Mouse (Mus musculus) hematopoietic stem cell, adult 5-6 weeks (primary cell): ENCODE results near the gene Tmem209. TPM values are rescaled to one million over a fixed set of nuclear protein-coding genes. Genes with fewer than 3 reads are reported as not detected.

Experiments
- ATAC-seq, 2 experiments: fragments of 125-278 bp in 1 of 2; replicated peaks in 1 of 2; 2 replicates each; pipeline ENCODE4 v1.8.0; 2016 to 2017; ENCODE audit warnings: inconsistent platforms in 2 of 2, mild to moderate bottlenecking in 2 of 2, moderate number of reproducible peaks in 2 of 2, low read depth in 1 of 2, moderate TSS enrichment in 1 of 2; ENCODE audit not compliant: low FRiP score in 2 of 2, poor library complexity in 2 of 2, severe bottlenecking in 2 of 2, insufficient read depth in 1 of 2, low TSS enrichment in 1 of 2
- total RNA-seq: library from RNA; stranded (forward); fragments of 172-1452, 232-1000 nt; gene quantifications from 2 replicates; pipeline ENCODE4 v1.2.3, GENCODE M21; 2017

The Tmem209 gene
- total RNA-seq, 1 experiment from 2014 or later: 56.3 TPM

GRCm38 (mm10) chr6:30542277-30542676 lies 32.7 kb upstream of the Tmem209 start:
- ATAC-seq: no peak

- ATAC-seq: no peak
Measured at GRCm38 (mm10) chr6:30541009-30541799, 31.6 kb upstream of the Tmem209 start, which contains the start of gene Cpa2. TSS of gene Cpa2 (plus strand) at chr6:30541582.

GRCm38 (mm10) chr6:30538800-30539199 lies 29.2 kb upstream of the Tmem209 start:
- ATAC-seq: no peak

GRCm38 (mm10) chr6:30538240-30538639 lies 28.7 kb upstream of the Tmem209 start:
- ATAC-seq: no peak

GRCm38 (mm10) chr6:30535340-30535739 lies 25.8 kb upstream of the Tmem209 start:
- peak in 1 of 2 experiments; percentile 53; a peak in 1 of 4 replicates for ATAC-seq

- ATAC-seq: no peak
Measured at GRCm38 (mm10) chr6:30528800-30529199, 19.2 kb upstream of the Tmem209 start.

GRCm38 (mm10) chr6:30526586-30527515 lies 17.3 kb upstream of the Tmem209 start:
- ATAC-seq: 0 out of 4 replicates have a peak, but pooled peaks have one; percentile 12 to 42

- no peak for ATAC-seq
Measured at GRCm38 (mm10) chr6:30525456-30526332, 16.1 kb upstream of the Tmem209 start.

- ATAC-seq: peak; percentile 21 to 37; a peak in 1 of 4 replicates
Measured at GRCm38 (mm10) chr6:30520400-30520799, 10.8 kb upstream of the Tmem209 start.

GRCm38 (mm10) chr6:30514242-30514641 lies 4.7 kb upstream of the Tmem209 start:
- ATAC-seq: no peak

GRCm38 (mm10) chr6:30510291-30510690 lies 708 bp upstream of the Tmem209 start:
- no peak for ATAC-seq

GRCm38 (mm10) chr6:30508824-30509223 lies 759 bp downstream of the Tmem209 start:
- no peak for ATAC-seq

- ATAC-seq: peak in 1 of 2 experiments; percentile 56; a peak in 1 of 4 replicates
Measured at GRCm38 (mm10) chr6:30499049-30499448, 10.5 kb downstream of the Tmem209 start.

- no peak for ATAC-seq
Measured at GRCm38 (mm10) chr6:30486504-30486903, 23.1 kb downstream of the Tmem209 start.

GRCm38 (mm10) chr6:30482908-30483307 lies 26.7 kb downstream of the Tmem209 start:
- no peak for ATAC-seq

- no peak for ATAC-seq
Measured at GRCm38 (mm10) chr6:30479418-30479817, 30.2 kb downstream of the Tmem209 start.

- ATAC-seq: no peak
Measured at GRCm38 (mm10) chr6:30477784-30478183, 31.8 kb downstream of the Tmem209 start.
